Mouse (Mus musculus): Measurements from ENCODE around the gene Cpeb1.
"Not testable (repeated sequence)": the region's sequence is repeated elsewhere in the genome, so short reads cannot be mapped to it uniquely, and the experiment has no call there.

Gene Cpeb1

DNA sequence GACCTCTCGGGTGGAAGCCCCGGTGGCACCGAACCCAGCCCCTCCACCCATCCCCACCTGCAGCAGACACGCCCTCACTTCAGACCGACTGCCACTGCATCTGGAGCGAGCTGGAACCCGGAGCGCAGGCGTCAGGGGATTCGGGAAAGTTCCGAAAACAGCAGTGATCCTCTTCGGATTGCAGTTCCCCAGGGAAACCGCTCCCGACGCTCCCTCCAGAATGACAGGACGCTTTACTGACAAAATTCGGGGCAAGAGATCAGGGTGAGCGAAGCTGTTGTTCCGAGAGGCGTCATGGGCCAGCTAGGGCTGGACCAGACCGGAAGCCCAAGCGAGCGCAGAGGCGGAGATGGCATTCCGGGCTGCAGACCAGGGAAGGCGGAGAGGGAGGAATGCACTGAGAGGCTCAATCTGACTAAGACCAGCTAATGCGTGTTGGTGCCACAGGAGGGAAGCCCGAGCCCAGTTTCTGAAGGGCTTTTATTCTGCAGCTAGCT, at the start of gene Cpeb1:
Gene Cpeb1 (minus strand): TSS at position 311 of the 497 bp plus-strand sequence.
- peak; percentile 6 for DNase-seq (ENCODE audit: low read depth, low spot score)

DNA sequence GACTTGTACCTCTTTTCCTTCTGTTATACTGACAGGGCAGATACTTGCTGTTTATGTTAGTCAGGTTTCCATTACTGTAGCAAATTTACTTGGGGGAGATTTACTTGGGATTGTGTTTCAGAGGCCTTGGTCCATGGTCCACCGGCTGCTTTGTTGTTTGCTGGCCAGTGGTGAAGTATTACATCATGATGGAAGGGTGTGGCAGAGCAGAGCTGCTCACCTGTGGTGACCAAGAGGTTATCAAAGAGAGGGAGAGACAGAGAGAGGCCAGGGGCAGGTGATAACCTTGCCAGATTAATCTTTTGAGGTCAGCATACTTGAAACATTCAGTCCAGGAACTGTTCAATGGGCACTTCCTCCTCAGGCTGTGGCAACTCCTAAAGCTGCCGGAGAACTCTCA, 45.8 kb upstream of the Cpeb1 start:
- no peak for DNase-seq (ENCODE audit: low read depth, low spot score)

DNA sequence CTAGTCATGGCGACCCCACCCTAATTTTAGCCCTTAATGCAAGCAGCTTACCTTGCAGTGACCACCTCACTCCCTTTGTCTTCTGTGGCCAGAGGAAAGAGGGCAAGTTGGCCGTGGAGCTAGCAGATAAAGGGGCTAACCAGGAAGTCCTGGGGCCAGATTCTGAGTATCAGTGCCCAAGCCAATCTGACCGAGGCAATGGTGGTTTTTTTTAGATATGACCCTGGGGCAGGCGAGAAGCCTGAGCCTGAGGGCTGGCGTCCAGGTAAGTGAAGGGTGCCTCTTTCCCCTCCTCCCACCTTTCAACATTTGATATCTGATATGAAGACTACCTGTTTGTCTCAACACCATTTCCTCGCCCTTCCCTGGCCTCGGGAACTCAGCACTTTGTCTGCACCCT, 42.9 kb upstream of the Cpeb1 start, which contains the start of gene BC048679:
Gene BC048679 (minus strand): TSS at position 101 of the 400 bp plus-strand sequence.
- no peak for DNase-seq (ENCODE audit: low read depth, low spot score)

DNA sequence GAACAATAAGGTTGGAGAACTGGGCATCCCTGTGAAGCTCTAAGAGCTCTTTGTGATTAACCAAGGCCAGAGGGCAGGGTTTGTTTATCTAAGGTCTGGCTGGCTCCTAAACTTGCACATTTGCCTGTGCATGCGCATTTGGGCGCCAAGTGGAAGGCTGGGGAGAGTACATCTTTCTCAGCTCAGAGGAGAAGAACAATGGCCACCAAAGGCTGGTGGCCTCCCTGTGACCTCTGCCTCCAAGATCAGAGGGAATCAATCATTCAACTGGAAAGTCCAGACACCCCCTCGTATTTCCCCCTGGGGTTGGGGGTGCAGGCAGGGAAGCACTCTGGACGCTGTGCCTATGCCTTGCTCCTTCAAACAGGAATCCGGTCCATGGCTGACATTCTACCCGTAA, 41.9 kb upstream of the Cpeb1 start:
- DNase-seq (ENCODE audit: low read depth, low spot score): no peak

DNA sequence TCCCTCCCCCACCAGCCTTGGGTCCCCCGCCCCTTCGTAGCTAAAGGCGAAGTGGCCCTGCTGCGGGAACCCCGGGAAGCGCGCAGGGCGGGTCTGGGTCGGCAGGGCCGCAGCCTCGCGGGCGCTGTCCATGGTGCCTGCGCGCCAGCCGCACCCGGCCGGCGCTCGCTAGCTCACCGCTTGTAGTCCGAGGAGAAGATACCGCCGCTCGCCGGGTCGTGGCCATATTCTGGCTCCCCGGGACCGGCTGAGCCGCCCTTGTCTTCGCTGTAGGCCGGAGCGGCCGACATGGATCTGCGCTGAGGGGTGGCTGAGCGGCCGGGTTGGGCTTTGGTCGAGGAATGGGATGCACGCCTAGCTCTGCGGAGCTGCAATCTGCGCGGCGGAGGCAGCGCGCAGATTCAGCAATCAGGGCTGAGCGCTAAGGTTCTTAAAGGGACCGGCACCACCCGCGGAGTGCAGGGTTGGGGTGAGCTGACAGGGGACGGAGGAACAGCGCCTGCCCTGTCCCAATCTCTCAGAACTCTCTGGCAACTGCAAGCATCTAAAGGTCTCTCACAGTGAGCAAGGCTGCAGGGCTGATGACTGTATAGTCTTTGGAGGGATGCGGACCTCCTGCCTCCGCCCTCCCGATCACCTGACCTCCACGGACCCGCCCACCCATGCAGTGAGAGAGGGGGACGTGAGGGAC, 38.2 kb upstream of the Cpeb1 start, which contains the start of gene Ap3b2:
Gene Ap3b2 (minus strand): TSS at position 595 of the 691 bp plus-strand sequence.
- DNase-seq (ENCODE audit: low read depth, low spot score): peak; percentile 39

DNA sequence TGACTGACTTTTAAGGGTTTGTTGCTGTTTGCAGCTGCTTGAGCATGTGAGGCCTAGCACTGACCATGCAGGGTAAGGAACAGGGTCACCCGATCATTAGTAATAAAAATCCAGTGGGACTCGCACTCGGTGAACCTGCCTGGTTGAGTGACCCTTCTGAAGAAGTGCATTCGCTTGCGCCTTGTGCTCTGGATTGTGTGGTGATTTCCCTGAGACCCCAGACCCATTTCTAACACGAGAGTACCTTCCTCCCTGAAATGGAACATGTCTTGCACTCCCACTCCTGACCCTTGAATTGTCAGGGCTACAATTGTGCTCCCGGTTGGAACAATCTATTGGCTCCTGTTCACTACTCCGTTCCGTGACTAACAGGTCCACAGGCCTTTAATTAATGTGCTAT, 37.4 kb upstream of the Cpeb1 start:
- no peak for DNase-seq (ENCODE audit: low read depth, low spot score)

DNA sequence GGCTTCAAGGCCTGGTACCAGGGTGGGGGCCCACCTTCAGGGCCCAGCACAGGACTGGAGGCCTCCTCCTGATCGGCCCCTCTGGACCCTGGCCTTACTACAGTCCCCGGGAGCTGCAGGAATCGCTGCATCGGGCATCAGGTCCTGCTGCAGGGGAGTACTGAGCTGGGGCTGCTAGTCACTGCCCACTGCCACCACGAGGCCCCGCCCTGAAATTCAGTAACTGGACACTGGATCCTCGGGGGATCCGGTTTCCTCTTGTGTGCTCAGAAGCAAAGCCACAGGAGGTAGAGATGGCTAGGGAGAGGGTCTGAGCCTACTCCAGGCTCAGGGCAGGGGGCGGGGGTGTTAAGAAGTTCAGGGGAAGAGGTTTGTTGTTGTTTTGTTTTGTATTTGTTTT, 34.4 kb upstream of the Cpeb1 start:
- no peak for DNase-seq (ENCODE audit: low read depth, low spot score)

DNA sequence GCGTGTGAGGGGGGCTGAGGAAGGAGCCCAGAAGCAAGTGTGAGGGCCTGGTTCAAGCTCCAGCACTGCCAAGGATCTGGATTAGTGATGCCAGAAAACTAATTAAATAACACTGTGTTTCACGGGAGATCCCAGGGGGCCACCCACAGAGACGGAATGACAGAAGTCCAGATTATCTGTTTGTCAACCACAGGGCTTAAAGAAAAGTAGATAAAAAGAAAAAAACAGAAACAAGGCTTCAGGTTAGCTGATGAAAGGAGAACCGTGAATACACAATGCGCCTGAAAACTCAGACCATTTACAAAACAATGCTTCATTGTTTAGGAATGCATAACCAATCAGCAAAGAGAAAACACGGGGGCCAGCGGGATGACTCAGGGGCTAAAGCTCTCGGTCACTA, 25.5 kb upstream of the Cpeb1 start:
- DNase-seq (ENCODE audit: low read depth, low spot score): no peak

DNA sequence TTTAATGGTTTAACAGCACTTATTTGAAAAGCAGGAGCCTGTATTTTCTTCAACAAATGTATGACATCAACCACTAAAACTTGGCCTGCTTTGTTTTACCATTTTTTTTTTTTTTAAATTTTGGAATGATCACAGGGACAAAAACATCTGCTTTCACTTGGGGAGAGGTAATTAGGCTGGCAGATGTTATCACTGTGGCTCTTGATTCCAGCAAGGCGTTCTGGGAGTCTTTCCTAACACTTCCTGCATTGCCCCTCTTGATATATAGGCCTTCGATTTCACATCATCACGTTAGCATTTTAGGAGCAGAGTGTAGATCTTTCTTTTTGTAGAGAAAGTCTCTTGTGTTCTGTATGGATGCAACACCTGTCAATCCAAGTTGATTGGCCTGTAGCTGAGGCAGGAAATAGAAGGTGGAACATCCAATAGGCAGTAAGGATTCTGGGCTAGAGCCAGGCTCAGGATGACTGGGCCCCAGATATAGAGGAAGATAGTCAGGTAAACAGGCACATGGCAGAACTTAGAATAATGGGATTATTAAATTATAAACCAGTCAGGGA, 24.3 kb upstream of the Cpeb1 start:
- no peak for DNase-seq (ENCODE audit: low read depth, low spot score)

DNA sequence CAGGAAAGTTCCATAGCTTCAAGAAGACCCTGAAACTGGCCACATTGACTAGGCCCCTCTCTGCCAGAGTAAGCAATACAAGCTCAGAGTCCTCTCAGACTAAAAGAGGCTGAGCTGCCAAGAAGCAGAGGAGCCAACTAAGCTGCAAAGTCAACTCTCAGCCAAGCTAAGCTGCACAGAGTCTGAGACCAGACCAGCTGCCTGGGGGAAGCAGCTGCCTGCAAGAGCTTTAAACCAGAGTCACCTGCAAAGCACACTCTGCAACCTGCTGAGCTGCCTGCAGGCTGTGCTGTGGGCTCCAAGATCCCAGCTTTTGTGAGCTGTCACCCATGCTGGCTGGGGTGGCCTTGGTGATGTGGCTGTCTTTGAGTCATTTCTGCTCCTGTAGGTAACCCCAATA, 23.0 kb upstream of the Cpeb1 start:
- DNase-seq (ENCODE audit: low read depth, low spot score): not testable (repeated sequence)

DNA sequence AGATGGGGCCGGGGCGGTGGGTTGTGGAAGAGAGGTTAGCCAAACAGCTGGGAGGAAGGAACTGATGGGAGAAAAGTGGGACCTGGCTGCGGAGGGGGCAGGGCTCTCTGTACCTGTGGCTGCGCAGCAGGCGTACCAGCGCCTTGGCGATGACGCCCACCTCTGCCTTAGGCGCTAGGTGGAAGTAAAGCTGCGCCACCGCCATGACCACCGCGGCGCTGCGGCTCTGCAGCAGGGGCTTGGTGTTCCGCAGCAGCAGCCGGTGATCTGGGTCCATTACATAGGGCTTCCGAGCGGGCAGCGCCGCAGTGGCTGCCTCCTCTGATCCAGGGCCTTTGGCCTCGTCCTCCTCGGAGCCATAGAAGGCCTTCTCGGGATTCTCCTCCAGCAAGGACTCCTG, 21.6 kb upstream of the Cpeb1 start:
- no peak for DNase-seq (ENCODE audit: low read depth, low spot score)

DNA sequence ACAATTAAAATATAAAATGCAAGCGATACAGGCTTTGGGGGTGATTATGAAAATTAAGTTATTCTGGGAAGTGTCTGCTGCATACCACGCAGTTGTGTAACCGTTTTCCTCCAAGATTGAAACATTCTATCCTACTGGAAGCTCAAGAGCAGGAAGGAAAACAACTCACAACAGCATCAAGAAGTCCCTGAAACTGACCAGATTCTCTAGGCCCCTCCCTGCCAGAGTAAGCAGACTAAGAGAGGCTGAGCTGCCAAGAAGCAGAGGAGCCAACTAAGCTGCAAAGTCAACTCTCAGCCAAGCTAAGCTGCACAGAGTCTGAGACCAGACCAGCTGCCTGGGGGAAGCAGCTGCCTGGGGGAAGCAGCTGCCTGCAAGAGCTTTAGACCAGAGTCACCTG, 20.0 kb upstream of the Cpeb1 start:
- no peak for DNase-seq (ENCODE audit: low read depth, low spot score)

DNA sequence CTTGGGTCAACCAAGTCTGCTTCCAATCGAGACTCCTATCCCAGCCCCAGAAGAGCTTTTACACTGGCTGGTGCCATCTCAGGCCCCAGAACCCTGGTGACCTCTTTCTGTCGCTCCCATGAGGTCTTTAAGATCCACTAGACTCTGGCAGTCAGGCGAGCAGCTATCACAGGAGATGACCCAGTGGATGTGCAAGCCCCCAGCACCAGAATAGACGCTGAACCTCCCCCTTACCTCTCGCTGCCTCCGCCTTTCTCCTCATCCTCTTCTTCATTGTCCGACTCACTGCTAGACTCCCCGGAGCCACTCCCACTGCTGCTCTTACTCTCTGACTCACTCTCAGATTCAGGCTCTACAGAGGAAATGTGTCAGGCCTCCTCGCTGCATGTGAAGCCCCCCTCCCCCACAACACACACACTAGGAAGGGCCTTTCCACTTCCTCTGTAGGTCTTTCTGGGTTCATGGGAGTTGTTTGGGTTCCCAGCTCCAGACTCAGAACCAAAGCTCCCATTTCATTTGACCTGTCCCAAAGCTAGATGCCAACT, 9.7 kb upstream of the Cpeb1 start:
- no peak for DNase-seq (ENCODE audit: low read depth, low spot score)

DNA sequence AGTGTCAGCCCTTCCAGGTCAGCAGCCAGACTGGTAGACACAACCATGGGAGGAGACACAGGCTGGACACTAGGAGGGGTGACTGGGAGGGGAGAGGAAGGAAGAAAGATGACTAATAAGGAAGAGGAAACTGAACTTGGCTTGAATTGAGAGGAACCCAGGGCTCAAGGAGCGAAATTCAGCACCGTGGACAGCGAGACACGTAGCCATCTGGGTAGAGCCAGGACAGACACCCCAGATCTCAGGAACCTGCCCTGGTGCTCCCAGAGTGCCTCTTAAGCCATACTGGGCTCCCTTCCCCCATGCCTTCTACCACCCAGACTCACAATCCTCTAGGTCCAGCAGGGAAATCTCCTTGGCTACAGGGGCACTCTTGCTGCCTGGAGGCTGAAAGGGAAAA, 8.9 kb upstream of the Cpeb1 start:
- DNase-seq (ENCODE audit: low read depth, low spot score): peak; percentile 18

DNA sequence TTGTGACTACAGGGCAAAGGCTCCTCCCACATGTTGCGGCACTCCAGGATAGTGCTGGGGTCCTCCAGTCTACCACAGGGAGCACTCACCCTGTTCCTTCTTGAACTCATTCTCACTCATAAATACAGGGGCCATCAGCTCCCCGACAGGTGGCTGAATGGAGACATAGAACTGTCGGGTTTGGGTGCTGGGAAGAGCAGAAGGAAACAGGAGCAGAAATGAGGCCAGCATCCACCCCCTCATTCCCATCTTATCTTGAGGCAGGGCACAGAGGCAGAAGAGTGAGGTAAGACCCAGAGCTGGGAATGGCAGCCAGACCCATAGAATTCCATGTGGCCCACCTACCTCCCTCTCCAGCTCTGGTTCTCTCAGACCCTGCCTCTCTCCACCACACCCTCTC, 7.5 kb upstream of the Cpeb1 start:
- no peak for DNase-seq (ENCODE audit: low read depth, low spot score)

DNA sequence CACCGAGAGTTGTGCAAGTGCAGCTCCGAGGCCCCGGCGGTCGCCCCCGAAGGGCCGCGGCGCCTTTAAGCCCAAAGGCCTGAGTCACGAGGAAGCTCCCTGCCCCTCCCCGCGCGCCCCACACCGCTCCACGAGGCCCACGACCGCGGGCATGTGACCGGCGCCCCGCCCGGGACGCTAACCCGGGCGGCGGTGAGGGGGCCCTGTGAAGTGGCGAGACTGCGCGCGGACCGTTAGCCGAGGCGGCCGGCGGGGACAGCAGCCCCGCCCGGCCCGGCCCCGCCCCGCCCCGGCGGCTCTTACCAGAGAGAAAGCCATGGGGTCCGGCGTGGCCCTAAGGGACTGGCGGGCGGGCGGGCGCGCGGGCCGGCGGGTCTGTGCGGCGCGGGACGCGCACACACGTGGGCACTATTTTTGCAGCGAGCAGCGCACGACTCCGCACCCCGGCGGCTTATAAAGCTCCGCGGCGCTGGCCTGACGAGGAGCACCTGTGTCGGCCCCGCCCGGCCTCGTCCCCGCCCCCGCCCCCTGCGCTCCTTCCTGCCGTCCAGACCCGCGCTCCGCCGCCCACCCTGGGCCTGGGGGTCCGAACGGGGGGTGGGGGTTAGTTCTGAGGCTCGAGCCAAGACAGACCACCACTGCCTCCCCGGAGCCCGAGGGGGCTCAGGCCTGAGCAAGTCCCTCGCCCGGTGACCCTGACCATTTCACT, 780 bp downstream of the Cpeb1 start:
- DNase-seq (ENCODE audit: low read depth, low spot score): peak; percentile 26

DNA sequence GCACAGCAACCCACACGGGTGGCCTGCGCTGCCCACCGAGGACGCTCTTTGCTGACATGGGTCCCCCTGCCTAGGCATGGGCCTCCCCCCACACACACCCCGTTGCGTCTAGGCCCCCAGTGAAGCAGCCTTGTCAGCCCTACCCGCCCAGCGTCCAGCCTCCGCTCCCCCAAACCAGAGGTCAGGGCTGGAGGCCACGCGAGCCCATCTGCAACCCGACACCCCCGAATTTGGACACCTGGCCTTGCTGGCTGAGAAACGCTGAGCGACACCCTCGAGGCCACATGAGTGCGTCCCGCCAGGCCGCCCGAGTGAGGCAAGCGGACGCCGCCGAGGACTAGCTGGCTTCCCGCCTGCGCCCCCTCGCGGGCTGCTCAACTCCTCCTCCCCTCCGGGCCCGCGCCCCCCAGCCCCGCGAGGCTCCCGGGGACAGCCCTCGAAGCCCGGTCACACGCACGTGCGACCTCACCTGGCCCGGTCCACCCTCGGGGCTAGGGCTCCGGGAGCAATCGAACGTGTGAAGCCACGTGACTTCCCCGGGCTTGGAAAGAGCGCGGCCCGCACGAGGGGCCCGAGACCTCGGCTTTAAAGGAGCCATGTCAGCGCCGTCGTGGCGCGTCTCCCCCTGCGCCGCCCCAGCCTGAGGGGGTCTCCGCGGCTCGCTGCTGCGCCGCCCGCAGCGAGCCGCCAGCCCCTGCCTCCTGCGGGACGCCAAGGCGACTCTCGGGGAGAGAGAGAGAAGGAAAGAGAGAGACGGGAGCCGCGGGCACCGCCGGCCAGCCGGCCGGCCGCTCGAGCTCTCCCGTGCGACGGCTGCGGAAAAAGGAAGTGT, 1.6 kb downstream of the Cpeb1 start:
- peak; percentile 47 for DNase-seq (ENCODE audit: low read depth, low spot score)

DNA sequence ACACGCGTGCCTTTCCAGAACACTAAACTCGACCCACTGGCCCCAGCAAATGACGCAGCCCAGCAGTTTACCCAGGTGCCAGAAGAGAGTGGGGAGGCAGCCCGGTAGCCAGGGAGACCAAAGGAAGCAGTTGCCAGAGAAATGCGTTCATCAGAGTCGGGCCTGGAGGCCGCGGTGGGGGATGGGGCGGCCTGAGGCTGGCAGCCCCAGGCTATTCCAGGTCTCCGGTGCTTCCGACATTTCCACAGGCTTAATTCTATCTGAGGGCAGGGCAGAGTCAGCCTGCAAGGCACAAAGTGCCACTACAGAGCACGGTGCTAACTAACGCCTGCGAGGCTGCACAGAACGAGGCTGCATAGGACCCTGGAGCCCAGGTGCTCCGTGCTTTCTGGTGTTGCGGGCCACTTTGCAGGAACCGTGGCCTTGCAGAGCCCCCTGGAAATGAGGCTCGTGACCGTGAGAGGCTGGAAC, 2.3 kb downstream of the Cpeb1 start:
- DNase-seq (ENCODE audit: low read depth, low spot score): peak; percentile 2

DNA sequence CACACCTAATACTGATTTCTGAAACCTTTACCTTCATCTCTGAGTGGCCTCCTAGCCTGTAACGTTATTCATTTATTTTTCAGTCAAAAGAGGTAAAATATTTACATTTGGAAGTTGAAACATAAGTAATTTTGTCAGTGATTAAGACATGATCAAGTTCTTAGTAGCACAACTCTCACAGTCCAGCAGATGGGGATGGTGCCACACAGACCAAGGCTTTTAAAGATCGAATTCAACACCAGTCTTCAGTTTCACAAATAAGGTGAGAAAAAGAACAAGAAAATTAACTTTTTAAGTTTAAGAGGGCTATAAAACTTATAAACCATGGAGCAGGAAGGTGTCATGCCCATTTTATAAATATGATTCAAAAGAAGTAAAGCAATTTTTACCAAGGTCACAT, 56.3 kb downstream of the Cpeb1 start:
- DNase-seq (ENCODE audit: low read depth, low spot score): peak; percentile 57

DNA sequence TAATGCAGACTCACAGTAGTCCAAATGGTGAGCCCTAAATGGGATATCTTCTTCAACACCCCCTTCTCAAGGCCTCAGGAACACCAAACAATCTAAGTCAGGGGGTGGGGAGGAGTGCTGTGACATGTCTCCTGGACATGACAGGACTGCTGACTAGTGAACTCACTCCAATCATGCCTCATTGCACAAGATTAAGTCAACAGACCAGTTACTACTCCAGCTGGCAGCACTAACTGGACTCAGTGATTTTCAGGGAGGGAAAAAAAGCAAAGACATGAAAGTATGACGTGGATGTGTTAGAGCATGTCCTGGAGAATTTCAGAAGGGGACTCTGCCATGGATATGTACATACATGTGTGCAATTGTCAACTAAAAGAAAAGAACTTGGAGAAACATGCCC, 75.9 kb downstream of the Cpeb1 start:
- no peak for DNase-seq (ENCODE audit: low read depth, low spot score)

DNA sequence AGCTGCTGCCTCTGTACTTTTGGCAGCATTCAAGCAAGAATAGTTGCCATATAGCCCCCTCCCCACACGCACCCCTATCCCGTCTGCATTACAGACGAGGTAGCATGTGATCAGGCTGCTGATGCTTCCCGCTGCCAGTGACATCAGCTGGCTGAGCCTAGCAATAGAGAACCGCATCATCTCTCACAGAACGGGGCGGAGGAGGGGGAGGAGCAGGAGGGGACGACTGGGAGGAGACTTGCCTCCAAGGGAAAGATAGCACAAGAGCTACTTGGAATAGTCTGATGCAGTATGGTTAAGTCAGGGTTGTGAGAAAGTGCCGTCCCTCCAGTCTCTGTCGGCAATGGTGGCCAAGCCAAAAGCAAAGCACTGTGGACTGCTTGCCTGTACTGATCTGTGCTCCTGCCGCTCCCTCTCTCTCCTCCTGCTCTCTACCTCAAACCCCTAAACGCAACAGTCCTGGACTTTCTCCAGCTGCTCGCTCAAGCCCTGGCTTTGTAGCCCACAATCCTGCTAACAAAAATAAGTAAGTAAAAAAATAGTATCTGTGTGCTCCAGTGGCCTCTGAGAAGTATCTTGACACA, 82.8 kb downstream of the Cpeb1 start:
- DNase-seq (ENCODE audit: low read depth, low spot score): no peak
